Mouse (Mus musculus) brain, embryonic 14.5 days (tissue): Measurements from ENCODE around the gene App. TPM values are rescaled to one million over a fixed set of nuclear protein-coding genes. Genes with fewer than 3 reads are reported as not detected.

Experiments used
- DNase-seq: peaks from one replicate; pipeline ENCODE4 v3.0.0-alpha.2; 2011; ENCODE audit warnings: low read depth
- CTCF ChIP-seq: fragments of 200-500 bp; IDR thresholded peaks from 2 replicates; pipeline ENCODE4 v1.5.1; 2012; ENCODE audit warnings: inconsistent platforms, mild to moderate bottlenecking, moderate library complexity, borderline replicate concordance; ENCODE audit not compliant: insufficient read depth, insufficient read length; ENCODE audit errors: extremely low read depth
- POLR2A ChIP-seq: fragments of 200-500 bp; IDR thresholded peaks from 2 replicates; pipeline ENCODE4 v1.6.1; 2012; ENCODE audit warnings: mild to moderate bottlenecking, inconsistent platforms, borderline replicate concordance; ENCODE audit not compliant: poor library complexity, insufficient read depth, insufficient read length, severe bottlenecking; ENCODE audit errors: extremely low read depth
- polyA plus RNA-seq: library from polyadenylated mRNA; depleted of rRNA; stranded (reverse); fragments of >200 nt; gene quantifications from 2 replicates; pipeline ENCODE4 v1.2.3, GENCODE M21; 2012

Gene App
- polyA plus RNA-seq, 1 experiment: 485 TPM

DNA sequence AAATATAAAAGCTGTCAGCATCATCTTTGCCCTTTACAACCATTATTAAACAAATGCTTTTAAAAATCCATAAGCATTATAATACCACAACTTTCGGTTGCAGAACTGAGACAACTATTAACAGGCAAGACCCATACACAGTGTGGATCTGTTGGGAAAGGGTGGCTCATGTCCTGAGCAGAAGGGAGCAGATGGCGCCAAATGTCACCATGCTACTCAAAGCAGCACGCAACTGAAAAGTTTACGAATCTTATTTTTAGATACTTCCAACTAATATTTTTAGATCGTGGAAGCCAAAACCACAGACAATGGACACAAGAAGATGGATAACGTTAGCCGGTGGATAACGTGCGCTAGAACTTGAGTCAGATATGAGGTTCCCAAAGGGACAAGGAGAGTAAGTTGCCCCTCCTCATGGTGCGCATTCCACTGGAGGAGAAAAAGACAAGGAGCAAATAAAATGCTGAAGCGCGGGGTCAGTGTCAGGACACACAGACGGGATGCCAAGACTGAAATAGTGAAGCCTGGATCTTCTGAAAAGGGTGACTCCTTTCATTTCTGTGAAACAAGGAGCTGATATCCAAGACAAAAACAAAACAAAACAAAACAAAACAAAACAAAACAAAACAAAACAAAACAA lies 106.2 kb downstream of the App start:
- DNase-seq: no peak
- TF ChIP-seq CTCF (no peak), POLR2A (no peak)

DNA sequence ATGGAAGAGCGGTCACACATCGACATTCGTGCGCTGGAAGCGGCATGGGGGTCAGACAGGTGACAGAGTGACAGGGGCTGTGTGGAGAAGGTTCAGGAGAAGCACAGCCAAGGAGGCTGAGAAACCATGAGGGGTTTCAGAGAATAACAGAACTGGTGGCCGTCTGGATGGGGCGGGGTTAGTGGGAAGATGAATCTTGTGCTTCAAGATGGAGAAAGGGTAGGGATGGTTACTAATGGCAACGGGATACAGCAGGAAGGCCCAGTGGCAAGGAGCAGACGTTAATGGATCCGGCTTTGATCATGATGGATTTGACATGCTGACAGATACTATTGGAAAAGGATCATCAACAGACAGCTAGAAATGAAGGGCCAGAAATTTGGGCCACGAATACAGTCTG lies 107.3 kb downstream of the App start:
- no peak for DNase-seq
- no peak for TF ChIP-seq CTCF
- no peak for TF ChIP-seq POLR2A

DNA sequence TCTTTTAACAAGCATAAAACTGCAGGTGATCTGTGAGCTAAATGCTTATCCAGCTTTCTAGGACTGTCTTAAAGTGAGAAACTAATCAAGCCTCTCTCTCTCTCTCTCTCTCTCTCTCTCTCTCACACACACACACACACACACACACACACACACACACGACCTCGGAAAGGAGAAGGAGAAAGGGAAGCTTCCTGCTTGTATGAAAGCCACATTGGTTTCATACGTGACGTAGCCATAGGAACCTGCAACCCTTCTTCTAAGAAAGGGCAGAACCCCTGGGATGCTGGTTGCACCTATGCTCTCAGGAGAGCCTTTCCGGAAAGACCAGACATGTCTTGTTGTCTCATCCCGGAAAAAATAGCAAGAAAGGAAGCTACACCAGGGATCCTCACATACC lies 108.8 kb downstream of the App start:
- TF ChIP-seq CTCF: no peak
- no peak for TF ChIP-seq POLR2A
- DNase-seq: no peak

DNA sequence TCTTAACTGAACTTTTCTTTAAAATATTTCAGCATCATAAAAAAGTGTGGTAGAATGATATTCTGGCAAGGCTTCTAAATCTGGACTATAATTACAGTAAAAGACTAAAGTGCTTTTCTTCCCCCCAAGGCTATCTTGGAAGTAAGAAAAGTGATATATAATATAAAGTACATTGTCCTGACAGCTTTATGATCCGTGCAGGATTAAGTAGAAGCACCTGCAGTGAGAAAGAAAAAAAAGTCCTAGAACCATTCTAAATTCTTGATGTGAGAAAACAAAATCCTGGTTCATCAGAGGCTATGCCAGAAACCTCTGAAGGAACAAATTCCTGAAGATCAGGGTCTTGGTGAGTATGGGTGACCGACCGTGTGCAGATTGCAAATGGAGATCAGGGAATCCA lies 110.8 kb downstream of the App start:
- TF ChIP-seq CTCF: no peak
- TF ChIP-seq POLR2A: no peak
- no peak for DNase-seq

DNA sequence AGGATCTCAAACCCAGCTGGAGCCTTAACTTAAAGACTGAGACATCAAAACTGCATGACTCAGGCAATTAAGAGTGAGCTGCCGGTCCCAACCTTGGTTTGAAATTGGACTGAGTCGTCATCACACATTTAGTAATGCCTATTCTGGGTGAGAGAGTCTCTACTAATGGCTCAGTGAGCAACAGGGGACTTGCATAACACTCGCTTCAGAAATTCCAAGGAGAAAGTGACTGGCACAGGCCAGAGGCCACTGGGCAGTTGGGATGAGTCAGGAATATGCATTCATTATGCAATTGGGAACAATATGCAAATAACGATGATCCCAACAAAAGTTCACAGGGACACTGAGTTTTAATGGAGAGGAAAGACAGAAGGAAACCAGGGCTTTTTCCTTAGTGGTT lies 111.8 kb downstream of the App start:
- no peak for TF ChIP-seq POLR2A
- TF ChIP-seq CTCF: no peak
- no peak for DNase-seq

DNA sequence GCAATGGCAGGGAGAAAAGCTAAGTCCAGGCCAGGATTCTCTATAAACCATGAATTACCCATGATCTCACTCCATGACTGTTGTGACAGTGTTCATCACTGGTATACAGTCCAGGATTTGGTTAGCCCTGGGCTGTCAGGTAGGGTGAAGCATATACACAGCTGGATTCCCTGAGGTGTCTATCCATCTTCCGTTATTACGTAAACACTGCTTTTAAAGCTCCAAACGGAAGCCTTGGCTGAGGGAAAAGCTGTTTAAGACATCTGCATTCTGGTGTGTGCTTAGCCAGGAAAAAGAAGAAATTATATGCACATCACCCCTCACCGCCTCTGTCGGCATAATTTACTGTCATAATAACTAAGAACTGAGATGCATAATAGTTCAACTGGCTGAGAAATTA lies 115.4 kb downstream of the App start:
- peak; percentile 58 for DNase-seq
- TF ChIP-seq POLR2A: no peak
- TF ChIP-seq CTCF: no peak

DNA sequence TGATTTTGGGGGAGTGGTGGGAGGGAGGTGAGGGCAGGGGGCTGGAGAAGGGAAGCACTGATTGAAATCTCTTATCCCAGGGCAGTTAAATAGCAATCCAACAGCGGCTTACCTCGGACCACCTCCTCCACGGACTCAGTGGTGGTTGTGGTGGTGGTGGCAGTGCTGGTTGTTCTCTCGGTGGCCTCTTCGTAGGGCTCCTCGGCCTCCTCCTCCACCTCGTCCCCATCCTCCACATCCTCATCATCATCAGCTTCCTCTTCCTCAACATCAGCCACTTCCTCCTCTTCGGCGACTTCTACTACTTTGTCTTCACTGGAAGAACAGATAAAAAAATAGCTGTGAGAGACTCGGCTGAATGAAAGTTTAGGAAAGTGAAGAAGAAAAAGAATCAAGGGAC lies 117.4 kb downstream of the App start:
- TF ChIP-seq POLR2A: no peak
- TF ChIP-seq CTCF: no peak
- no peak for DNase-seq

DNA sequence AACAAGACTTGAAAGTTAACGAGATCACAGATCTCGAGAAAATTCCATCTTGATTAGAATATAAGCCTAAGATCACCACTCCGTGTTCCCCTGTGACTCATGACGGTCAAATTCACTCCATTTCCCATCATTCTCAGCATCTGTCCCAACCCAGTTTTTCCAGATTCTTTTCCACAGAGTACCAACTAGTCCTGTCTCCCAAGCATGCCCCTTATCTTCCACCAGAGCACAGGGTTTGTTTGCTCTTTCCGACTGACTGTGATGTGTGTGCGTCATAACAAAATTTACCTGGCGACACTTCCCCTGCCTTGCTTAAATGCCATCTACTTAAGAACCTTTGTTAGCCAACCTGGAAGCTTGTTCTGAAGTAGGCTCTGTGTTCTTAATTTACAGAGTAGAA lies 119.6 kb downstream of the App start:
- TF ChIP-seq CTCF: no peak
- no peak for TF ChIP-seq POLR2A
- DNase-seq: no peak

DNA sequence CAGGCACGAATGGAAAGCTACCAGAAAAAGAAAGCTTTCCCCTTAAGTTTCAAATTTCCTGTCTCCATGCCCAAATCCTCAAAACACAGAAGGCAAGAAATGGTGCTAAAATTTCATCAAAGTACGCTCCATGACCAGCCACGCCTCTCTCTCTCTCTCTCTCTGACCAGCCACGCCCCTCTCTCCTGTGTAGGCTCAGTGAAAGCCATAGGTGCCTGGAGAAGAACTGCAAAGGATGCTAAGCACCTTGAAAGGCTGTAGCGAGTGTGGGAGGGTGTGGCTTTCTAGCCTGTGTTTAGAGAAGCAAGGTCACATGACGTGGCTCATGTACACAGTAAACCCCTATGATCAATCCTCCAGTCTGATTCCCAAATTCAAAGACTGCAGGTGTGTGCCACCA lies 126.3 kb downstream of the App start:
- no peak for TF ChIP-seq CTCF
- no peak for TF ChIP-seq POLR2A
- DNase-seq: no peak

DNA sequence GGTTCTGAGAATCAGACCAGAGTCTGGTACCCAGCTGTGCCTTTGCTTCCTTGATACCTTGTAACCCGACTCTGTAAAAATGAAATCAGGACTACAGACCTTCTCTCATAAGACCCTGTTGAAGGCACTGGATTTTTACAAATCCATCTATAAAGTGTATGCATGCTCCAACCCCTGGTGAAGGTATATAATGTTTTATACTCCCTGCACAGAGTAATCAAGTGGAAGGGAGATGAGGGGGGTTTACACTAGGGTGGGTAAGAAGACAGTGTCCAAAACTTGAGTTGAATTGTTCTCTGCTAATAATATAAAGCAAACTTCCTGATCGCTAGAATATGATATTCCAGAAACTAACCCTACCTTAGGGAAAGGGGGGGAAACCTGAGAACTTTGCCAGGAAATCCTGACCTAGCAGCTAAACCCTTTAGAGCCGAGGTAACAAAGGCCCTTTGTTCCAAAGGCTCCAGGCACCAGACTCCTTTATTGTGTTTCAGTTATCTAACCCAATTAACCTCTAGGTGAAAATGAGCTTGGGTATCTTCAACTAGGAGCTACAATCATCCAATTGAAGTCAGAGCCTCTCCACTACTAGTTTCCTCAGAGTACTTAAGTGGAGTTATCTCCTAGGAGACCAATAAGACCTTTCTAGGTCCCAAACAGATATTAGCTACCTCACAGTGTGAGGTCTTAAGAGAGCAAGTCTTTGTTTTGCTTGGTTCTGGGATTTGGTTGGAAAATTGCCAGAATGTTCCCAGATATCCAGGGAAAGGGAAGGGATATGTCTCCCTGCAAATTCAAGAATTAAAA lies 132.2 kb downstream of the App start:
- DNase-seq: peak; percentile 41

DNA sequence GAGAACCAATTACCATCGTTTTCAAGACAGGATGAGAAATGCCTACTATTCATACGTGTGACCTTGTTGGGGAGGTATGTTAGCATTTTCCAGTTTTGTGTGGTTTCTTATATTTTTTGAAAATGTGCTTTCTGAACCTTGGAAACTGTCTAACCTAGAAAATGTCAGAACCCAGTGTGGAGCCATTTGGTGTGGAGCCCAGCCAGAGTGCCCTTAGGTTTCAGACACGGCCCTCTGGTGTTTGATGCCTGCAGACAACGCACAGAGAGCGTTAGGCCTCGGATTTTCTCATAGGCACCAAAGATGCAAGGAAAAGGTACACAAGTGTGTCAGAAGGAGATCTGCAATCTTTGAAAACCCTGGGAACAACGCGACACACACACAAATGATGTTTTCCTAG lies 134.8 kb downstream of the App start:
- no peak for TF ChIP-seq CTCF
- no peak for TF ChIP-seq POLR2A
- DNase-seq: no peak

More for the DNA sequence above, 132.2 kb downstream of the App start:
- TF ChIP-seq POLR2A (no peak), CTCF (no peak)
